Mouse (Mus musculus): Measurements from ENCODE around the gene Hpn. TPM values are rescaled to one million over a fixed set of nuclear protein-coding genes. Genes with fewer than 3 reads are reported as not detected.

The Hpn gene
- polyA plus RNA-seq, 1 experiment from 2014 or later: 29.0 TPM

DNA sequence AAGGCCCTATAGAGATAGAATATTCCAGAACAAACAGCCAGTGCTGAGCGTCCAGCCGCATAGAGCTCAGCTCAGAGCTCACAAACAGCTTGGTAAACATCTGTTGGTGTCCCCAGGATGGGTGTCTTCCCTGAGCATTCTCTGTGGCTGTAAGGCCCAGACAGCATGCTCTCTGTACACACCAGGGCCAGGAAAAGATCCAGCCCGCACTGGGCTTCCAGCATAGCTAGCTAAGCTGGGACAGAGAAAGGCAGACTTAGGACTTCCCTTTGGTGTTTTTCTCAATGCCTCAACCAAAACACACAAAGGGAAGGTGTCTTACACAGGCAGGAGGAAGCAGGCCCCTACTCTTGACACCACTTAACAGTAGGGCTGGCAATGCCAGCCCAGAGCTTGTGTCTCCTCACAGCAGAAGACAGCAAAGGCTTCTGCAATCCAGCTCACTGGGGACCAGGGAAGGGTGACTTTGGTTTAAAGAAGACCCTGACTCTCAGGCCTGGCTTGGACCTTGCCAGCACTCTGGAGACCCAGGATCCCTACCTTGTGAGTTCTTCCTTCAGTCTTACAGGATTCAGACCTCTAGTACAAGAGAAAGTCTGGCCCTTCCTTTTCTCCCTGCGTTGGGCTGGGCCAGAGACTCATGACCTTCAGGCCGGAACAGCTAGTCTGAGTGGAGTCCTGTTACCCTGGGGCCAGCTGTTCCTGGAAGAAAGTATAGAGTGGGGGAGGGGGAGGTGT is 40.4 kb upstream of the Hpn start, which contains the start of gene Gramd1a:
Gene Gramd1a (minus strand): TSS at position 601 of the 738 bp plus-strand sequence.
- no peak for ATAC-seq (replicated peaks; ENCODE audit: low FRiP score, low TSS enrichment, low read depth)

DNA sequence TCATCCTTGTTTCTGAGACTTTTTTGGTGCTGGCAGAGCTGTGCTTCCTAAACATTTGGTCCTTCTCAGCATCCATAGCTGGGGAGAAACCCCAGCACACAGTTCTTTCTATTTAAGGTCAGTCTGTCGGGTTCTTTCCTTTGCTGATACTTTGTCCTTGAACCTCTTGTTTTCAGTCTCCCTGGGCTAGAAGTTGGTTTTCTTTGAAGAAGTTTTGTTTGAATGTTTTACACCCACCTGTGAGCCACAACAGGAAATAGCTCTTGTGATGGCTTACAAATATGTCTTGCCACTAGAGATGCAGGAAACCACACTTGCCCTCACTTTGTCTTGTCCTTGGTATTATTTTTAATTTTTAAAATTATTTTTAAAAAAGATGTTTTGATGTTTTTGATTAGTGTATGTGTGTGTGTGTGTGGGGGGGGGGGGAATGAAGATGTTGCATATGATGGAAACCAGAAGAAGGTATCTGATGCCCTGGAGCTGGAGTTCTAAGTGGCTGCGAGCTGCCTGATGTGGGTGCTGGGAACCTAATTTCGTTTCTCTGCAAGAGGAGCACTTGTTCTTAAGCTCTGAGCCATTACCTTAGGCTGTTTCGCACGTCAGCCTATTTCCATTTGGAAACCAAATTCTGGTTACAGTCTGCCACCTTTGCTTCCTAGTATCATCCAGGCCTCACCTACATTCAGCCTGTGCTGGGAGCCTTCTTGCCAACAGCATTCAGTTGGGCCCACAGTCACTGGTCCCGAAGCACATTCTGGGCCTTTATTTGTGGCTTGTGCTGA is 38.6 kb upstream of the Hpn start:
- Histone ChIP-seq H3K9me3 (ENCODE audit: control insufficient read depth, low read length) (no peaks in the 10 kb centered on the region), H3K36me3 (ENCODE audit: control insufficient read depth, insufficient read depth, low read length) (no peaks in the 10 kb centered on the region), H3K4me2 (ENCODE audit: low read length) (no peak overlapping the region), H3K27me3 (replicated peaks; ENCODE audit: control insufficient read depth, insufficient read depth, low read length) (no peaks in the 10 kb centered on the region), H3K4me1 (replicated peaks; ENCODE audit: control insufficient read depth, insufficient read depth, low read length) (peaks cover 15% of the 10 kb centered on the region), H3K27ac (ENCODE audit: low read depth) (no peak overlapping the region), H3K4me3 (ENCODE audit: low read depth, low read length) (no peak overlapping the region), H3K9ac (ENCODE audit: low read length) (no peak overlapping the region)
- ATAC-seq (replicated peaks; ENCODE audit: low FRiP score, low TSS enrichment, low read depth) (no peak), DNase-seq (ENCODE audit: low spot score) (no peak)
- 87% methylated on average over 6 of the region's 6 CpGs for WGBS

More for the DNA sequence above, 40.4 kb upstream of the Hpn start, which contains the start of gene Gramd1a:
- Histone ChIP-seq H3K9me3 (ENCODE audit: control insufficient read depth, low read length) (no peaks in the 10 kb centered on the region), H3K4me2 (ENCODE audit: low read length) (no peak within 1 kb of the TSS), H3K9ac (ENCODE audit: low read length) (no peak within 1 kb of the TSS), H3K4me1 (replicated peaks; ENCODE audit: control insufficient read depth, insufficient read depth, low read length) (peaks cover 6% of the 10 kb centered on the region; the same call in 1 of the 2 replicates), H3K27ac (ENCODE audit: low read depth) (peak within 1 kb of the TSS; percentile 33; the same call in 1 of the 2 replicates), H3K4me3 (ENCODE audit: low read depth, low read length) (no peak within 1 kb of the TSS), H3K27me3 (replicated peaks; ENCODE audit: control insufficient read depth, insufficient read depth, low read length) (no peaks in the 10 kb centered on the region), H3K36me3 (ENCODE audit: control insufficient read depth, insufficient read depth, low read length) (no peaks in the 10 kb centered on the region)
- no peak for DNase-seq (ENCODE audit: low spot score)
- WGBS: 56% methylated on average over 5 of the region's 5 CpGs

DNA sequence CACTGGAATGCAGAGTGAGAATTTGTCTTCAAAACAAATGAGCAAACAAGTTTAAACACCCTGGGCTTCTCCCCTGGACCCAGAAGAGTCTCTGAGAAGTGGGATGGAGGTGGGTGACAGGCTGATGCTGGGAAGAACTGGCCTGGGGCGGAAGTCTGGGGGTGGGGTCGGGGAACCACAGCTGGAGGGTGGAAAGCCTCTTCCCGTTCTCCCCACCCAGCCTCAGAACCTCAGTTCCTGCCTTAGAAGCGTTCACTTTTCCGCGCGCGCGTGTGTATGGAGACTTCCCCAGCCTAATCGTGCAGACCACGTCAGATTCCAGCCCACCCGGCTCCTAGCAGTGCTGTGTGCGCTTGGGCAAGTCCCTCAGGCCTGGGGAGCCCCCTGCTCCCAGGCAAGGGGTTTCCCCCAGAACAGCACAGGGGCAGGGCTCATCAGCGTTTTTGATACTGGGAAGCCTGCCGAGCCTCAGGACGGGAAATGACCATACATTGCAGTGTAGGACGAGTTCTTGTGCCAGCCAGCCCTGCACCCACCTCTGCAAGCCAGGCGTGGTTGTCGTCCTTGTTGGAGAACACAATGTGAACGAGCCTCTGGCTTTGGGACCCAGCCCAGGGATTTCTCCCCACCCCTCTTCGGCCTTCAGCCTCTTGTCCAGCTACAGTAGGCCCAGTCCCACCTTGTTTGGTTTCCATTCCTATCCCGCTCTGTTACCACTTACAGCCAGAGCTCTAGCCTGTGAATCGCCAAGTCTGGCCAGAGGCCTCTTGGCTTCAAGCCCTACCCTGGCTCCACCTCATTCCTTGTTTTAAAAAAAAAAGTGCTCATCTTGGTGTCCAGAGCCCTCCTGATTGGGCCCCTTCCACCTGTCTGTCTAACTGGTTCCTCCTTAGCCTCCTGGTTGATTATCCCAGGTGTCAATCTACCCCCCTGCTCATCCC is 36.5 kb upstream of the Hpn start:
- Histone ChIP-seq H3K36me3 (ENCODE audit: control insufficient read depth, insufficient read depth, low read length) (no peaks in the 10 kb centered on the region), H3K4me1 (replicated peaks; ENCODE audit: control insufficient read depth, insufficient read depth, low read length) (peaks cover 36% of the 10 kb centered on the region), H3K4me3 (ENCODE audit: low read depth, low read length) (peak overlapping the region; percentile 81), H3K27ac (ENCODE audit: low read depth) (peak overlapping the region; percentile 94), H3K9ac (ENCODE audit: low read length) (peak overlapping the region; percentile 96), H3K9me3 (ENCODE audit: control insufficient read depth, low read length) (no peaks in the 10 kb centered on the region), H3K4me2 (ENCODE audit: low read length) (peak overlapping the region; percentile 71), H3K27me3 (replicated peaks; ENCODE audit: control insufficient read depth, insufficient read depth, low read length) (no peaks in the 10 kb centered on the region)
- DNase-seq (ENCODE audit: low spot score): peak; percentile 82
- peak; percentile 45 for ATAC-seq (replicated peaks; ENCODE audit: low FRiP score, low TSS enrichment, low read depth)
- WGBS: 17% methylated on average over 23 of the region's 23 CpGs

DNA sequence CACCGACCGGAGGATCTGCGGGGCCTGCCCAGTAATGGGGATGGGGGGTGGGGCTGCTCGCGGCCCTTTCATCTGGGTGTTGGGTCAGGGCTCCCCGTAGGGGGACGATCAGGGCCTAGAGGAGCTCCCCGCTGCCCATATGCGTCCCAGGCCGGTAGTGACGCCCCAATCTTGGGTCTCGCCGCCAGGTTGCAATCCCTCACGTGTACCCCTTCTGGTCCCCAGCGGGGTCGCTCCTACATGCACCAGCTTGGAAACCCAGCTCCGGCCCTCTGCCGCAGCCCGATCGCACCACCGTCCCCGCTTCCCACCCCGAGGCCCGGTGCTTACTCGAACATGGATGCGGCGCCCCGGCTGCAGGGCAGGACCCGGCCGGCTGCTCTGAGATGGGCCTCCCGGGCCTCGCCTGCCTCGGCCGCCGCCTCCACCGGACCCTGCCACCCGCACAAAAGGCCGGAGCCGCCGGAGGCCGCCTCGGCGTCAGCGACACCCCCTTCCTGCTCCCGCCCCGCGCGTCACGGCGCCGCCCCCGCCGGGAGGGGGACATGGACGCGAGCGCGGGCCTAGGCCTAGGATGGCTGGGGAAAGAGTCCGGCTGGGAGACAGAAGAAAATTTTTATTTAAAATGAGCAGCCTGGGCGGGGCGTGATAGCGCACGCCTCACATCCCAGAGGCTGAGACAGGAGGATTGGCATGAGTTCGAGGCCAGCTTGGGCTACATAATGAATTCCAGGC is 35.6 kb upstream of the Hpn start:
- H3K27ac ChIP-seq (ENCODE audit: low read depth): peak overlapping the region; percentile 94
- peak overlapping the region; percentile 81 for H3K4me3 ChIP-seq (ENCODE audit: low read depth, low read length)
- H3K36me3 ChIP-seq (ENCODE audit: control insufficient read depth, insufficient read depth, low read length): no peaks in the 10 kb centered on the region
- WGBS: under 1% methylated on average over 63 of the region's 63 CpGs
- peak; percentile 91 for DNase-seq (ENCODE audit: low spot score)
- peak overlapping the region; percentile 96 for H3K9ac ChIP-seq (ENCODE audit: low read length)
- peak; percentile 87 for ATAC-seq (replicated peaks; ENCODE audit: low FRiP score, low TSS enrichment, low read depth)
- H3K4me2 ChIP-seq (ENCODE audit: low read length): peak overlapping the region; percentile 71
- peaks cover 41% of the 10 kb centered on the region for H3K4me1 ChIP-seq (replicated peaks; ENCODE audit: control insufficient read depth, insufficient read depth, low read length)
- no peaks in the 10 kb centered on the region for H3K27me3 ChIP-seq (replicated peaks; ENCODE audit: control insufficient read depth, insufficient read depth, low read length)
- H3K9me3 ChIP-seq (ENCODE audit: control insufficient read depth, low read length): no peaks in the 10 kb centered on the region

DNA sequence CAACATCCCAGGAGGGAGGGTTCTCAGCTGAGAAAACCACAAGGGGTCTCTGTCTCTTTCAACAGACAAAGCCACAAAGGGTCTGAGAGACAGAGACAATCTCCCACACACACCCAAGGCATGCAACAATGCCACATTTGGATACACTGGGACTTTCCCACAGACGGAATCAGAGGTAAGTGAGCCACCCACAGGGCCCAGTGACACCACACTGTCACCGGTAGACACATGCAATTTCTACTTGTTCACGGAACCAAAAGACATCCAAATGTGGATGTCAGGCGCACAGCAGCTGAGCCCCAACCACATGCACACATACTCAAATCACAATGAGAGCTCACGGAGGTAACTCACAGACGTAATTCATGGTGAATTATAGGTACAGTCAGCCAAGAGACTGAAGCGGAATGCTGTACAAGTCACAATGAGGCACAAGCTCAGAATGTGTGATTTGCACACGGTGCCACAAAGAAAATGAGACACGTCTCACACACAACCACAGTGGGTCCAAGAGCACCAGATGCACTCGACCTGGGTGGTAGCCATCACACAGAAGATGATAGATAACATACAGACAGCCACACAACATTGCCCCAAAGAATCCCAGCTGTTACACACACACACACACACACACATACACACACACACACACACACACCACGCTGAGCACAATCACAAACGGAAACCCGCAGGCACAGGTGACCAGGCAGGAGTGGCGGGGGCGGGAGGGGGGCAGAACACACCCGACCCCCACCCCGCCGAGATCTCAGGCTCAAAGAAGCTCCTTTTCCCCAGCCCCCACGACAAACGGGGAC is 34.9 kb upstream of the Hpn start:
- Histone ChIP-seq H3K4me1 (replicated peaks; ENCODE audit: control insufficient read depth, insufficient read depth, low read length) (peaks cover 46% of the 10 kb centered on the region), H3K27me3 (replicated peaks; ENCODE audit: control insufficient read depth, insufficient read depth, low read length) (no peaks in the 10 kb centered on the region), H3K9ac (ENCODE audit: low read length) (peak overlapping the region; percentile 96)

DNA sequence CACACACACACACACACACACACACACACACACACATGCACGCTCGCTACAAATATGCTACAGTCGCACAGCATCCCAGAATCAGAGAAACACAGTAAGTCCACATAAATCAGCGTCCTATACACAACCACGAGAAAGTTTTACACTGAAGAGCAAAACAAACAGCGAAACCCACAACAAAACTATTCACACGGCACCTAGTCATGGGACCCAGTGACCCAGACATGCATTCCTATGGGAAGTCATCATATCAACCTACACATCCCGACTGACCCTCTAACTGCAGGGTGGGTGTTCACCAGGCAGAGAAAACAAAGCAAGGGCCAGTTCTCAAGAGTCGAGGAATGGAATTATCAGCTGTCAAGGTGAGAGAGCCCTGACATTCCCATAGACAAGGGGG is 34.2 kb upstream of the Hpn start:
- no peaks in the 10 kb centered on the region for H3K36me3 ChIP-seq (ENCODE audit: control insufficient read depth, insufficient read depth, low read length)
- no peak for ATAC-seq (replicated peaks; ENCODE audit: low FRiP score, low TSS enrichment, low read depth)
- H3K9me3 ChIP-seq (ENCODE audit: control insufficient read depth, low read length): no peaks in the 10 kb centered on the region
- peak overlapping the region; percentile 81 for H3K4me3 ChIP-seq (ENCODE audit: low read depth, low read length)
- no peak for DNase-seq (ENCODE audit: low spot score)
- H3K27ac ChIP-seq (ENCODE audit: low read depth): peak overlapping the region; percentile 94
- H3K27me3 ChIP-seq (replicated peaks; ENCODE audit: control insufficient read depth, insufficient read depth, low read length): no peaks in the 10 kb centered on the region
- peaks cover 46% of the 10 kb centered on the region for H3K4me1 ChIP-seq (replicated peaks; ENCODE audit: control insufficient read depth, insufficient read depth, low read length)
- peak overlapping the region; percentile 96 for H3K9ac ChIP-seq (ENCODE audit: low read length)
- H3K4me2 ChIP-seq (ENCODE audit: low read length): peak overlapping the region; percentile 71
- WGBS: 31% methylated on average over 9 of the region's 9 CpGs

More for the DNA sequence above, 34.9 kb upstream of the Hpn start:
- Histone ChIP-seq H3K4me3 (ENCODE audit: low read depth, low read length) (peak overlapping the region; percentile 81), H3K9me3 (ENCODE audit: control insufficient read depth, low read length) (no peaks in the 10 kb centered on the region), H3K4me2 (ENCODE audit: low read length) (peak overlapping the region; percentile 71), H3K27ac (ENCODE audit: low read depth) (peak overlapping the region; percentile 94), H3K36me3 (ENCODE audit: control insufficient read depth, insufficient read depth, low read length) (no peaks in the 10 kb centered on the region)
- WGBS: 5% methylated on average over 20 of the region's 20 CpGs
- ATAC-seq (replicated peaks; ENCODE audit: low FRiP score, low TSS enrichment, low read depth) (no peak), DNase-seq (ENCODE audit: low spot score) (peak; percentile 69)

DNA sequence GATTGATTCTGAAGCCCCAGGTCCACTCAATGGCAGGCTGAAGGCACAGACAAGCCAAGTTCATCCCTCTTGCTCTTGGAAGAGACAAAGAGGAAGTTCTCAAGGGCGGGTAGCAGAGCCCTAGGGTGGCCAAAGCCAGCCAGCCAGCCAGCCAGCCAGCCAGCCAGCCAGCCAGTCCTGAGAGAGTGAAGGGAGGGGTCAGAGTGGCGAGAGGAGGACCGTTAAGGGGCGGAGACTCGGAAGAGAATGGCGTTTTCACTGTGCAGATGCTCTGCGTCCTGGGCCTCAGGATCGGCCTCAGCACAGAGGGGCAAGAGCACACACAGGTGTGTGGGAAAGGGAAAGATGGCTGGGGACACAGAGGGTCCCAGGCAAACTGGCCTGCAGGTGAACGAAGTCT is 33.7 kb upstream of the Hpn start:
- Histone ChIP-seq H3K4me1 (replicated peaks; ENCODE audit: control insufficient read depth, insufficient read depth, low read length) (peaks cover 46% of the 10 kb centered on the region), H3K9ac (ENCODE audit: low read length) (peak overlapping the region; percentile 8; the same call in 1 of the 2 replicates), H3K36me3 (ENCODE audit: control insufficient read depth, insufficient read depth, low read length) (peaks cover 2% of the 10 kb centered on the region; the same call in 1 of the 2 replicates), H3K9me3 (ENCODE audit: control insufficient read depth, low read length) (no peaks in the 10 kb centered on the region), H3K4me3 (ENCODE audit: low read depth, low read length) (peak overlapping the region; percentile 81), H3K27ac (ENCODE audit: low read depth) (peak overlapping the region; percentile 94), H3K27me3 (replicated peaks; ENCODE audit: control insufficient read depth, insufficient read depth, low read length) (no peaks in the 10 kb centered on the region), H3K4me2 (ENCODE audit: low read length) (peak overlapping the region; percentile 71)
- DNase-seq (ENCODE audit: low spot score): no peak
- 12% methylated on average over 9 of the region's 9 CpGs for WGBS
- no peak for ATAC-seq (replicated peaks; ENCODE audit: low FRiP score, low TSS enrichment, low read depth)
